Mouse (Mus musculus): ENCODE results near the gene Gm20388. TPM values are rescaled to one million over a fixed set of nuclear protein-coding genes. Genes with fewer than 3 reads are reported as not detected.

Gm20388 gene
- polyA plus RNA-seq, 1 experiment from 2014 or later: not detected

DNA sequence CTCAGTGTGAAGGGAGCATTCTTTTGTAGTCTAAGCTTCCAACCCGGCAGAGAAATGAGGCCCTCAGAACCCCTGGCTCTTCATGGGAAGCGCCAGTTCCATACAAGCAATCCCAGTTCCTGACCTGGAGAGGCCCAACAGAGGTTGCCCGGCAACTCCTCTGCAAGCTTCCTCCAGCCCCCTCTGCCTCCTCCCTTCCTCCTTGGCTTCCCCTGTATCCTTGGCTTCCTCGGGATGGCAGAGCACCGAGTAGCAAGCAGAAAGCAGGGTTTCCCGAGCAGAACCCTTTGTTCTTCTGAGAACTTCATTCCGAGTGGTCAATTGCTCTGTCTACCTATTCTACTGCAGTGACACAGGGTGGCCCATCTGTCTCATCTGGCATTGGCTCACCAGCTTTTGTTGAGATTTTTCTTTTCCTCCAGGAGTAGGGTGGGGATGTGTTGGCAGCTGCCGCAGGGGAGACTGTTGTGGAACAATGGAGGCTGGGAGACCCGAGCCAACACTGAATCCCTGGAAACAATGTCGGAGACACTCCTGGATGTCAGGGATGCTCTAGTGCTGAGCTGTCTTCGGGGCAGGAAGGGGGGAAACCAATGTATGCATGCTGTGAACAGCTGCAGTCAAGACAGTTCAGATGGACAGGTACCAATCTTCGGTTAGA lies 2795.4 kb downstream of the Gm20388 start:
- no peaks in the 10 kb centered on the region for H3K27me3 ChIP-seq (ENCODE audit: control insufficient read depth, insufficient read depth, low read length)
- H3K9ac ChIP-seq (ENCODE audit: low read length): no peak overlapping the region
- ATAC-seq (ENCODE audit: insufficient number of reproducible peaks, low FRiP score, low TSS enrichment, low read depth) (no peak), DNase-seq (ENCODE audit: low spot score) (no peak)
- H3K4me1 ChIP-seq (ENCODE audit: control insufficient read depth, insufficient read depth, low read length): peaks cover 8% of the 10 kb centered on the region
- H3K36me3 ChIP-seq (ENCODE audit: control insufficient read depth, insufficient read depth, low read length): no peaks in the 10 kb centered on the region
- no peaks in the 10 kb centered on the region for H3K9me3 ChIP-seq (ENCODE audit: control insufficient read depth, low read length)
- H3K27ac ChIP-seq (replicated peaks; ENCODE audit: low read depth, low read length): no peak overlapping the region
- H3K4me2 ChIP-seq (ENCODE audit: low read depth, severe bottlenecking): no peak overlapping the region
- 65% methylated on average over 12 of the region's 12 CpGs for WGBS
- no peak overlapping the region for H3K4me3 ChIP-seq (ENCODE audit: low read depth, low read length)

GRCm38 (mm10) chr8:122707184-122707583 lies 2796.5 kb downstream of the Gm20388 start:
- Histone ChIP-seq H3K4me2 (ENCODE audit: low read depth, severe bottlenecking) (no peak overlapping the region), H3K4me3 (ENCODE audit: low read depth, low read length) (no peak overlapping the region), H3K9me3 (ENCODE audit: control insufficient read depth, low read length) (no peaks in the 10 kb centered on the region), H3K27me3 (ENCODE audit: control insufficient read depth, insufficient read depth, low read length) (no peaks in the 10 kb centered on the region), H3K36me3 (ENCODE audit: control insufficient read depth, insufficient read depth, low read length) (no peaks in the 10 kb centered on the region), H3K4me1 (ENCODE audit: control insufficient read depth, insufficient read depth, low read length) (peaks cover under 1% of the 10 kb centered on the region; the same call in 1 of the 2 replicates), H3K27ac (replicated peaks; ENCODE audit: low read depth, low read length) (no peak overlapping the region), H3K9ac (ENCODE audit: low read length) (no peak overlapping the region)
- ATAC-seq (ENCODE audit: insufficient number of reproducible peaks, low FRiP score, low TSS enrichment, low read depth) (no peak), DNase-seq (ENCODE audit: low spot score) (no peak)
- 73% methylated on average over 4 of the region's 4 CpGs for WGBS

- Histone ChIP-seq H3K4me3 (ENCODE audit: low read depth, low read length) (no peak overlapping the region), H3K27me3 (ENCODE audit: control insufficient read depth, insufficient read depth, low read length) (no peaks in the 10 kb centered on the region), H3K9me3 (ENCODE audit: control insufficient read depth, low read length) (no peaks in the 10 kb centered on the region), H3K27ac (replicated peaks; ENCODE audit: low read depth, low read length) (no peak overlapping the region), H3K4me1 (ENCODE audit: control insufficient read depth, insufficient read depth, low read length) (no peaks in the 10 kb centered on the region), H3K4me2 (ENCODE audit: low read depth, severe bottlenecking) (no peak overlapping the region), H3K9ac (ENCODE audit: low read length) (no peak overlapping the region), H3K36me3 (ENCODE audit: control insufficient read depth, insufficient read depth, low read length) (no peaks in the 10 kb centered on the region)
- DNase-seq (ENCODE audit: low spot score) (no peak), ATAC-seq (ENCODE audit: insufficient number of reproducible peaks, low FRiP score, low TSS enrichment, low read depth) (no peak)
- WGBS: 53% methylated on average over 26 of the region's 26 CpGs
Measured at GRCm38 (mm10) chr8:122709340-122710111, 2798.9 kb downstream of the Gm20388 start.

DNA sequence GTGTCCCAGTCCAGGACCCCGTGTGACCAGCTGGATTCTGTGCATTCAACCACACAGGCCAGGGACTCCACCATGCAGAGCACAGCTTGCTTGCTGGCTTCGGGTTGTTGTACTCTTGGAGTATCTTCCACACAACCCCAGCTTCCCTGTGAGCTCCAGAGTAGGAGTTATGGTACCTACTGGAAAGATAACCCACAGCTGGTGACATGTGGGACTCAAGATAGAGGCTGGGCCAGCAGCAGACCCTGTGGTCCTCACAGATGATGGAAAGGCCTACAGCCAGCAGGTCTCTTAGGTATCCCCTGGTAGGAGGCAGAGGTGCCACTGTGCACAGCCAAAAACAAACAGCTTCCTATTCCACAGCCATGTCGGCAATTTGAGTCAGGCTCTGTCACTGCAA lies 2800.8 kb downstream of the Gm20388 start:
- WGBS: 80% methylated on average over 3 of the region's 3 CpGs
- Histone ChIP-seq H3K4me1 (ENCODE audit: control insufficient read depth, insufficient read depth, low read length) (no peaks in the 10 kb centered on the region), H3K36me3 (ENCODE audit: control insufficient read depth, insufficient read depth, low read length) (no peaks in the 10 kb centered on the region), H3K27ac (replicated peaks; ENCODE audit: low read depth, low read length) (no peak overlapping the region), H3K4me2 (ENCODE audit: low read depth, severe bottlenecking) (no peak overlapping the region), H3K9me3 (ENCODE audit: control insufficient read depth, low read length) (no peaks in the 10 kb centered on the region), H3K27me3 (ENCODE audit: control insufficient read depth, insufficient read depth, low read length) (no peaks in the 10 kb centered on the region), H3K4me3 (ENCODE audit: low read depth, low read length) (no peak overlapping the region), H3K9ac (ENCODE audit: low read length) (no peak overlapping the region)
- ATAC-seq (ENCODE audit: insufficient number of reproducible peaks, low FRiP score, low TSS enrichment, low read depth) (no peak), DNase-seq (ENCODE audit: low spot score) (no peak)

- 73% methylated on average over 11 of the region's 11 CpGs for WGBS
- no peak overlapping the region for H3K4me3 ChIP-seq (ENCODE audit: low read depth, low read length)
- H3K36me3 ChIP-seq (ENCODE audit: control insufficient read depth, insufficient read depth, low read length): no peaks in the 10 kb centered on the region
- no peak overlapping the region for H3K4me2 ChIP-seq (ENCODE audit: low read depth, severe bottlenecking)
- H3K4me1 ChIP-seq (ENCODE audit: control insufficient read depth, insufficient read depth, low read length): no peaks in the 10 kb centered on the region
- no peaks in the 10 kb centered on the region for H3K9me3 ChIP-seq (ENCODE audit: control insufficient read depth, low read length)
- H3K27ac ChIP-seq (replicated peaks; ENCODE audit: low read depth, low read length): no peak overlapping the region
- H3K27me3 ChIP-seq (ENCODE audit: control insufficient read depth, insufficient read depth, low read length): no peaks in the 10 kb centered on the region
- no peak for DNase-seq (ENCODE audit: low spot score)
- no peak for ATAC-seq (ENCODE audit: insufficient number of reproducible peaks, low FRiP score, low TSS enrichment, low read depth)
- no peak overlapping the region for H3K9ac ChIP-seq (ENCODE audit: low read length)
Measured at GRCm38 (mm10) chr8:122711891-122712365, 2801.3 kb downstream of the Gm20388 start.

DNA sequence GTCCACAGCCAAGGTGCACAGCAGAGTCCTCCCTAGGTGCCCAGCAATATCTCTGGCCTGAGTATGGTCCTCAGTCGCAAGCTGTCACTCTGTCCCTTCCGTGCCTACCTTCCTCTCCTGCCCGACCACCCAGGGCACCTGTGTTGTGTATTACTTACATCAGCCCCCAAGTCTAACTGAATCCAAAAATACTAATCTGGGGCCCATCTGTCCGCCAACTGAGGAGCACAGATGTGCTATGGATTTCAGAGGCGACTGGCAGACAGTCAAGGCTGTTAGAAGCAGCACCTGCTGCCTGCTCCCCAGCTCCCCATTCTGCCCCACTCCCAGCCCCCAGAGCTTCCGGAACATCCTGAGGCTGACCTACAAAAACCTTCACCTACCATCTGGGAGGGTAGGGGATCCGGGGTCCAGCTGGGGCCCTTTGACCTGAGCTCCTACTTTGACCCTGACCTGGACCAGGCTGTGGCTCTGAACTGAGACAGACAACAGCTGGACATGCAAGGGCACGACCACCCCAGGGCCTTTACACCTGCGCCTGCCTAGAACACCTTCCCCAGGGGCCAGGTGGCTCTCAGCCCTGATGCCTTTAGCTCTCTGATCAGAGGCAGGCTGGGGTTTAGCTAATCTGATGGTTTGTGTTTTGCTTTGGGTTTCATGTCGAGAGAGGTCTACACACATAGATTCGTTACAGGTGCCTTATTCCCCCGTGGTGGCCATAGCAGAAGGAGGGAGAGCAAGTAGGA lies 2801.9 kb downstream of the Gm20388 start:
- Histone ChIP-seq H3K9me3 (ENCODE audit: control insufficient read depth, low read length) (no peaks in the 10 kb centered on the region), H3K36me3 (ENCODE audit: control insufficient read depth, insufficient read depth, low read length) (no peaks in the 10 kb centered on the region), H3K27ac (replicated peaks; ENCODE audit: low read depth, low read length) (no peak overlapping the region), H3K4me2 (ENCODE audit: low read depth, severe bottlenecking) (no peak overlapping the region), H3K4me3 (ENCODE audit: low read depth, low read length) (no peak overlapping the region), H3K4me1 (ENCODE audit: control insufficient read depth, insufficient read depth, low read length) (no peaks in the 10 kb centered on the region), H3K27me3 (ENCODE audit: control insufficient read depth, insufficient read depth, low read length) (no peaks in the 10 kb centered on the region), H3K9ac (ENCODE audit: low read length) (no peak overlapping the region)
- DNase-seq (ENCODE audit: low spot score) (no peak), ATAC-seq (ENCODE audit: insufficient number of reproducible peaks, low FRiP score, low TSS enrichment, low read depth) (no peak)
- WGBS: 78% methylated on average over 12 of the region's 12 CpGs

- Histone ChIP-seq H3K36me3 (ENCODE audit: control insufficient read depth, insufficient read depth, low read length) (no peaks in the 10 kb centered on the region), H3K27ac (replicated peaks; ENCODE audit: low read depth, low read length) (no peak overlapping the region), H3K27me3 (ENCODE audit: control insufficient read depth, insufficient read depth, low read length) (no peaks in the 10 kb centered on the region), H3K4me2 (ENCODE audit: low read depth, severe bottlenecking) (no peak overlapping the region), H3K4me1 (ENCODE audit: control insufficient read depth, insufficient read depth, low read length) (no peaks in the 10 kb centered on the region), H3K4me3 (ENCODE audit: low read depth, low read length) (no peak overlapping the region), H3K9ac (ENCODE audit: low read length) (no peak overlapping the region), H3K9me3 (ENCODE audit: control insufficient read depth, low read length) (no peaks in the 10 kb centered on the region)
- no peak for ATAC-seq (ENCODE audit: insufficient number of reproducible peaks, low FRiP score, low TSS enrichment, low read depth)
- no peak for DNase-seq (ENCODE audit: low spot score)
- 90% methylated on average over 5 of the region's 5 CpGs for WGBS
Measured at GRCm38 (mm10) chr8:122713157-122713518, 2802.5 kb downstream of the Gm20388 start.

GRCm38 (mm10) chr8:122716566-122716965 lies 2805.9 kb downstream of the Gm20388 start:
- no peak overlapping the region for H3K9ac ChIP-seq (ENCODE audit: low read length)
- H3K4me1 ChIP-seq (ENCODE audit: control insufficient read depth, insufficient read depth, low read length): peaks cover 8% of the 10 kb centered on the region; the same call in 1 of the 2 replicates
- H3K36me3 ChIP-seq (ENCODE audit: control insufficient read depth, insufficient read depth, low read length): no peaks in the 10 kb centered on the region
- no peak overlapping the region for H3K4me3 ChIP-seq (ENCODE audit: low read depth, low read length)
- ATAC-seq (ENCODE audit: insufficient number of reproducible peaks, low FRiP score, low TSS enrichment, low read depth): no peak
- peaks cover 15% of the 10 kb centered on the region for H3K27me3 ChIP-seq (ENCODE audit: control insufficient read depth, insufficient read depth, low read length)
- WGBS: 80% methylated on average over 8 of the region's 8 CpGs
- H3K9me3 ChIP-seq (ENCODE audit: control insufficient read depth, low read length): no peaks in the 10 kb centered on the region
- no peak overlapping the region for H3K4me2 ChIP-seq (ENCODE audit: low read depth, severe bottlenecking)
- DNase-seq (ENCODE audit: low spot score): no peak
- H3K27ac ChIP-seq (replicated peaks; ENCODE audit: low read depth, low read length): no peak overlapping the region
